Mouse (Mus musculus) spleen, adult 2 months (tissue): ENCODE data around the gene Atp1b1. TPM values are rescaled to one million over a fixed set of nuclear protein-coding genes. Genes with fewer than 3 reads are reported as not detected.

Source experiments
- DNase-seq, 2 experiments: peaks; one replicate each; pipeline versions ENCODE4 v3.0.0 to v3.0.0-alpha.2; 2012 to 2021; ENCODE audit warnings: low spot score in 2 of 2, low read depth in 1 of 2
- H3K27ac ChIP-seq: fragments of 200-500 bp; 2 replicates; pipeline ENCODE4 v1.5.1; 2012; ENCODE audit warnings: low read length, inconsistent platforms; ENCODE audit not compliant: insufficient read depth
- H3K27me3 ChIP-seq: fragments of 200-500 bp; 2 replicates; pipeline ENCODE4 v1.6.1; 2012; ENCODE audit warnings: mild to moderate bottlenecking, moderate library complexity, low read length, inconsistent platforms; ENCODE audit not compliant: control insufficient read depth, insufficient read depth
- H3K36me3 ChIP-seq: fragments of 200-500 bp; 2 replicates; pipeline ENCODE4 v1.6.1; 2012; ENCODE audit warnings: mild to moderate bottlenecking, low read length, inconsistent platforms; ENCODE audit not compliant: control insufficient read depth, insufficient read depth
- H3K4me1 ChIP-seq: fragments of 200-500 bp; 2 replicates; pipeline ENCODE4 v1.6.1; 2011; ENCODE audit warnings: inconsistent platforms; ENCODE audit not compliant: control insufficient read depth, insufficient read depth, insufficient read length
- H3K4me3 ChIP-seq: fragments of 200-500 bp; 2 replicates; pipeline ENCODE4 v1.5.1; 2011; ENCODE audit warnings: mild to moderate bottlenecking, inconsistent platforms; ENCODE audit not compliant: insufficient read depth, insufficient read length; ENCODE audit errors: extremely low read depth
- CTCF ChIP-seq: fragments of 200-500 bp; IDR thresholded peaks from 2 replicates; pipeline ENCODE4 v1.5.1; 2011; ENCODE audit warnings: mild to moderate bottlenecking, inconsistent platforms; ENCODE audit not compliant: insufficient read depth, insufficient read length, insufficient replicate concordance; ENCODE audit errors: extremely low read depth
- POLR2A ChIP-seq: fragments of 200-500 bp; IDR thresholded peaks from 2 replicates; pipeline ENCODE4 v1.6.1; 2011; ENCODE audit warnings: low read depth, low read length, inconsistent platforms
- WGBS: fragments of 180-500 bp; shearing (Covaris S2); methylation state at CpG from one replicate; pipeline ENCODE4 v1.1.7; 2018; 5-methylcytosine and 5-hydroxymethylcytosine counted together
- polyA plus RNA-seq: library from polyadenylated mRNA; depleted of rRNA; stranded (reverse); fragments of >200 nt; gene quantifications from 2 replicates; pipeline ENCODE4 v1.2.3, GENCODE M21; 2012

Gene Atp1b1
- polyA plus RNA-seq, 1 experiment = 11.2 TPM

- TF ChIP-seq CTCF = no peak
- no peak for TF ChIP-seq POLR2A
- no peaks in the 10 kb centered on the region for H3K27me3 ChIP-seq
- no peaks in the 10 kb centered on the region for H3K36me3 ChIP-seq
- peak overlapping the region; percentile 40 for H3K27ac ChIP-seq
- peaks cover 11% of the 10 kb centered on the region; the same call in 1 of the 2 replicates for H3K4me1 ChIP-seq
- WGBS = 70% methylated on average over 8 of the region's 8 CpGs
- no peak overlapping the region for H3K4me3 ChIP-seq
- DNase-seq = no peak
These were observed 5.0 kb downstream of the Atp1b1 start for GRCm38 (mm10) chr1:164453146-164453545.

DNA sequence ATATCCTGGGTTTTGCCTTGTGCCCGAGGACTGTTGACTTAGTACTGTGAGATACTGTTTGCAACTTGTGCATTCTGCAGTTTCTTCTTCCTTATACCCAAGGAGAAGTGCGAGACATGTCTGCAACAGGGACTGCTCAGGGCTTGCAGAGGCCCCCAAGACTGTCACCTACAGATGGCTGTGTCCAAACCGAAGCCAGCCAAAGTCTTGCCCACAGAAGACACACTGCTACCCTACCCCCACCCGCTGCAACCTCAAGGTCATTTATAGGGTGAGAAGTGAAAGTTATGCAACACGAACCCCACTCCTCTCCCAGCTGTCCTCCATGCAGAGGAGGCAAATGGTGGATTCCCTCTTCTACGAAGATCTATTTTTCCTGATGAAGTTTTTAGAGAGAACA lies 5.6 kb downstream of the Atp1b1 start:
- DNase-seq = no peak
- Histone ChIP-seq H3K36me3 (no peaks in the 10 kb centered on the region), H3K4me1 (peaks cover 11% of the 10 kb centered on the region; the same call in 1 of the 2 replicates), H3K4me3 (no peak overlapping the region), H3K27me3 (no peaks in the 10 kb centered on the region), H3K27ac (no peak overlapping the region)
- TF ChIP-seq CTCF = no peak
- TF ChIP-seq POLR2A = no peak
- WGBS = 25% methylated on average over 6 of the region's 6 CpGs

- 93% methylated on average over 5 of the region's 5 CpGs for WGBS
- Histone ChIP-seq H3K36me3 (no peaks in the 10 kb centered on the region), H3K27me3 (no peaks in the 10 kb centered on the region), H3K27ac (no peak overlapping the region), H3K4me1 (peaks cover 11% of the 10 kb centered on the region; the same call in 1 of the 2 replicates), H3K4me3 (no peak overlapping the region)
- no peak for DNase-seq
- no peak for TF ChIP-seq POLR2A
- no peak for TF ChIP-seq CTCF
These were observed 6.8 kb downstream of the Atp1b1 start for GRCm38 (mm10) chr1:164451346-164451745.

- DNase-seq = no peak
- WGBS = 88% methylated on average over 4 of the region's 4 CpGs
- Histone ChIP-seq H3K27ac (no peak overlapping the region), H3K27me3 (no peaks in the 10 kb centered on the region), H3K36me3 (no peaks in the 10 kb centered on the region), H3K4me1 (peaks cover 9% of the 10 kb centered on the region; the same call in 1 of the 2 replicates), H3K4me3 (no peak overlapping the region)
- TF ChIP-seq POLR2A (no peak), CTCF (no peak)
These were observed 7.5 kb downstream of the Atp1b1 start for GRCm38 (mm10) chr1:164450644-164451043.

GRCm38 (mm10) chr1:164450231-164450630 lies 7.9 kb downstream of the Atp1b1 start:
- Histone ChIP-seq H3K36me3 (no peaks in the 10 kb centered on the region), H3K27ac (no peak overlapping the region), H3K4me3 (no peak overlapping the region), H3K4me1 (peaks cover 9% of the 10 kb centered on the region; the same call in 1 of the 2 replicates), H3K27me3 (no peaks in the 10 kb centered on the region)
- no peak for DNase-seq
- TF ChIP-seq POLR2A (no peak), CTCF (no peak)
- WGBS = 66% methylated on average over 4 of the region's 4 CpGs

DNA sequence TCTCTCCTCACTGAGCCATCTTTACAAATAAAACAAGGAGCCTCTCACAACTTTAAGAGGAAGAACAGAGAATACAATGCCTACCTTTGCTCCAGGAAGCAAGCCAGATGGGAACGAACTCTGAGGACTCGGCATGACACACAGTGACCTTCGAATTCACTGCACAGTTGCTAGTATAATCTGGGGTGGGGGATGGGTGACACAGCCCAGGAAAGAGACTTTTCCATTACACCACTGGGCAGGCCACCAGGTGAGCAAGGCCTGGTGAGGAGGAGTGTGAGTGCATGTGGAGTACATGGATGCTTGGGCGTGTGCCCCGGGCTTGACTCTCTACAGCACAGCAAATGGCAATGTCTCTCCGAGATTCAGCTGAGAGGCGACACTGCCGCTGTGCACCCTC lies 8.5 kb downstream of the Atp1b1 start:
- Histone ChIP-seq H3K4me1 (peaks cover 5% of the 10 kb centered on the region; the same call in 1 of the 2 replicates), H3K27ac (no peak overlapping the region), H3K27me3 (no peaks in the 10 kb centered on the region), H3K36me3 (no peaks in the 10 kb centered on the region), H3K4me3 (no peak overlapping the region)
- 91% methylated on average over 8 of the region's 8 CpGs for WGBS
- DNase-seq = no peak
- TF ChIP-seq POLR2A (no peak), CTCF (no peak)

DNA sequence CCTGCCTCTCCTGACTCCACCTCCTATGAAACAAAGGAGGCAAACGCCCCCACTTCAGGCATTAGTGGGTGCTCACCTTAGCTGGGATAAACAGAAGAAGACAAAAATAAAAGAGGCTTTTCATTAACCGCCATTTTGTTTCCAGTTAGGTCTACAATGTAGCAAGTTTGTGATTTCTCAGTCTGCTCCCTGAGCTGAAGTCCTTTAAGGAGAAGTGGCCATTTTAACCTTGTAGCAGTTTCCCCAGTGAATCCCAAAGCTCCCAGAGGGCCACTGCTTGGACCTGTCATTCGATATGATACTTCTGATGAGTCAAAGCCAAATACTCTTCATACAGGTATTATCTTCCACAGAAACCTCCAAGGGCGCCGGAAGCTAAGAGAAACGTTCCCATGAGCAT lies 10.6 kb downstream of the Atp1b1 start:
- Histone ChIP-seq H3K4me1 (no peaks in the 10 kb centered on the region), H3K27me3 (no peaks in the 10 kb centered on the region), H3K36me3 (0 out of 2 replicates have a peak, but pooled peaks cover 1% of the 10 kb centered on the region), H3K27ac (no peak overlapping the region), H3K4me3 (no peak overlapping the region)
- TF ChIP-seq CTCF (no peak), POLR2A (no peak)
- DNase-seq = no peak
- 95% methylated on average over 6 of the region's 6 CpGs for WGBS
